Mouse (Mus musculus) neural tube, embryonic 14.5 days (tissue): ENCODE results near the gene Ndufs7. TPM values are rescaled to one million over a fixed set of nuclear protein-coding genes. Genes with fewer than 3 reads are reported as not detected.

Source experiments
- ATAC-seq: fragments of 200-750 bp; cut with Nextera tagmentation; 2 replicates; pipeline ENCODE4 v1.8.0; 2017; ENCODE audit warnings: low read depth, mild to moderate bottlenecking, moderate TSS enrichment, moderate library complexity
- H3K27ac ChIP-seq: fragments of 300-500 bp; sonication (generic); 2 replicates; pipeline ENCODE4 v1.5.1; 2014; ENCODE audit warnings: low read depth, mild to moderate bottlenecking, control low read depth, low read length, moderate library complexity, mixed read lengths
- H3K27me3 ChIP-seq: fragments of 300-500 bp; sonication (generic); 2 replicates; pipeline ENCODE4 v1.6.1; 2014; ENCODE audit warnings: low read length; ENCODE audit not compliant: control insufficient read depth, insufficient read depth
- H3K36me3 ChIP-seq: fragments of 300-500 bp; sonication (generic); 2 replicates; pipeline ENCODE4 v1.6.1; 2014; ENCODE audit warnings: low read length, mixed read lengths; ENCODE audit not compliant: control insufficient read depth, insufficient read depth
- H3K4me1 ChIP-seq: fragments of 300-500 bp; sonication (generic); 2 replicates; pipeline ENCODE4 v1.6.1; 2014; ENCODE audit warnings: low read length; ENCODE audit not compliant: control insufficient read depth, insufficient read depth
- H3K4me2 ChIP-seq: fragments of 300-500 bp; sonication (generic); 2 replicates; pipeline ENCODE4 v1.6.1; 2014; ENCODE audit warnings: mild to moderate bottlenecking, low read depth, low read length, control low read depth
- H3K4me3 ChIP-seq: fragments of 300-500 bp; sonication (generic); 2 replicates; pipeline ENCODE4 v1.5.1; 2014; ENCODE audit warnings: low read depth, low read length, control low read depth, mixed read lengths
- H3K9ac ChIP-seq: fragments of 300-500 bp; sonication (generic); replicated peaks from 2 replicates; pipeline ENCODE4 v1.6.1; 2014; ENCODE audit warnings: low read depth, mild to moderate bottlenecking, control low read depth, low read length, mixed read lengths
- H3K9me3 ChIP-seq: fragments of 300-500 bp; sonication (generic); 2 replicates; pipeline ENCODE4 v1.6.1; 2016; ENCODE audit warnings: low read length; ENCODE audit not compliant: control insufficient read depth
- WGBS: fragments of 180-500 bp; shearing (Covaris S2); extraction: QIAGEN DNeasy Blood & Tissue Kit; methylation state at CpG from one replicate; pipeline ENCODE4 v1.1.7; 2014; 5-methylcytosine and 5-hydroxymethylcytosine counted together
- polyA plus RNA-seq: library from polyadenylated mRNA; unstranded; fragments of >200 nt; fragmentation: Nextera tagmentation; extraction: Ambion mirVana; gene quantifications from 2 replicates; pipeline ENCODE4 v1.2.1, GENCODE M21; 2014

Gene Ndufs7
- polyA plus RNA-seq, 1 experiment from 2014 or later = 366 TPM

- Histone ChIP-seq H3K4me2 (no peak overlapping the region), H3K27me3 (no peaks in the 10 kb centered on the region; the same call in 1 of the 2 replicates), H3K27ac (no peak overlapping the region), H3K36me3 (peaks cover 10% of the 10 kb centered on the region), H3K9ac (0 out of 2 replicates have a peak overlapping the region, but pooled peaks have one; percentile 16), H3K4me1 (peaks cover 38% of the 10 kb centered on the region), H3K4me3 (no peak overlapping the region), H3K9me3 (no peaks in the 10 kb centered on the region)
- no peak for ATAC-seq
- 72% methylated on average over 4 of the region's 4 CpGs for WGBS
Observed at GRCm38 (mm10) chr10:80294311-80294710, 45.4 kb downstream of the Ndufs7 start.

- 0 out of 2 replicates have a peak overlapping the region, but pooled peaks have one; percentile 16 for H3K9ac ChIP-seq
- peaks cover 38% of the 10 kb centered on the region for H3K4me1 ChIP-seq
- H3K36me3 ChIP-seq = peaks cover 10% of the 10 kb centered on the region
- H3K27ac ChIP-seq = peak overlapping the region; percentile 58
- H3K9me3 ChIP-seq = no peaks in the 10 kb centered on the region
- H3K27me3 ChIP-seq = no peaks in the 10 kb centered on the region; the same call in 1 of the 2 replicates
- no peak for ATAC-seq
- H3K4me3 ChIP-seq = peak overlapping the region; percentile 38; the same call in 1 of the 2 replicates
- peak overlapping the region; percentile 67; the same call in 1 of the 2 replicates for H3K4me2 ChIP-seq
- 41% methylated on average over 7 of the region's 7 CpGs for WGBS
Observed at GRCm38 (mm10) chr10:80294788-80295303, 45.9 kb downstream of the Ndufs7 start.

DNA sequence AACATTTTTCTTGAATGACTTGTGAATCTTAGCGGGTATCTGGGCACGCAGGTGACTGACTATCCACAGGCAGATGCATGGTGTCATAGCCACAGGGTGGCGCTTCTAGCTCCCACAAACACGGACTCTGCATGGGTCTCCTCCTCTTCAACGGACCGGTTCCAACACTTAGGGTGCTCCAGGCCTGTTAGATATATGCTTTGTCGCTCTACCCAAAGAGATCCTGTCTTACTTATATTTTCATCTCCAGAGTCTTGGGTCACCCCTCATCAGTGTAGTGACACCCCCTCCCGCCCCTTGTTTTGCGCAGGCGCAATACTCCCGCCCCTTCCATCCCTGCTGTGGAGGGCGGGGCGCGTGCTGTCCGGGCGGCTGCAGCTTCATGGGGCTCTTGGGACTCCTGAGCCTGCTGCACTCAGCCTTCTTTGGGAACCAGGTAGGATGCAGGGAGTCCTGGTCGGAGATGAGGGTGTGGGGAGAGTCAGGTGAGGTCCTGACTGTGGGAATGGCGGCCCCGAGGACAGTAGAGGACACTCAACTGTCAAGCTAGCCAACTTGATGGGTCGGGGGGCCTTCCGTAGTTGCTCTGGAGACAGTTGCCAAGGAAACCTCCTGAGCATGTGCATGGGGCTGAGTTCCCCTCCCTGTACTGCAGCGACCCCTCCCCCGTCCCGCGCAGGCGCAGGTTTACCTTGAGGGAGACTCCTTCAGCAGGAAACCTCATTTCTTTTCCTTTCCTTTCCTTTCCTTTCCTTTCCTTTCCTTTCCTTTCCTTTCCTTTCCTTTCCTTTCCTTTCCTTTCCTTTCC, 46.9 kb downstream of the Ndufs7 start, which contains the start of gene Apc2:
Apc2 (plus strand) TSS at position 360 of the 808 bp plus-strand sequence.
- under 1% methylated on average over 24 of the region's 26 CpGs for WGBS
- Histone ChIP-seq H3K27ac (peak within 1 kb of the TSS; percentile 58), H3K27me3 (no peaks in the 10 kb centered on the region; the same call in 1 of the 2 replicates), H3K36me3 (peaks cover 10% of the 10 kb centered on the region), H3K4me1 (peaks cover 38% of the 10 kb centered on the region), H3K9me3 (no peaks in the 10 kb centered on the region), H3K4me2 (peak within 1 kb of the TSS; percentile 67), H3K4me3 (peak within 1 kb of the TSS; percentile 38), H3K9ac (peak within 1 kb of the TSS; percentile 35)
- ATAC-seq = peak; percentile 61

DNA sequence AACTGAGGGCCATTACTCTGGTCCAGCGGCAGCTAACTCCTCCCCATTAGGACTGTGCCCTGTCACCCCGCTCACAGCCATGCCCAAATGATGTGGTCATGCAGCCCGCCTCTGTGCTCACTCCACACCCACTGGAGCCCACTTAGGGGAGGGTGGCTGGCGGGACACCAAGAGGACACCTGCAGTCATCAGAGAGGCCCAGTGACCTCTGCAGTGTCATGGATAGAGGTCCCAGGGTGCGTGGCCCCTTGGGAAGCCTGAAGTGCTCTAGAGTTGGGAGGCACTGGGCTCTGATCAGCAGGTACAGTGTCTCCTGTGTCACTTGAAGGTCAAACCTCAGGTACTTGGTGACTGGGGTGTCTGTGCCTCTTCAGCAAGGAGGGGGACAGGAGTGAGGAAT, 47.9 kb downstream of the Ndufs7 start:
- Histone ChIP-seq H3K4me2 (peak overlapping the region; percentile 67), H3K4me1 (peaks cover 43% of the 10 kb centered on the region), H3K27ac (peak overlapping the region; percentile 58), H3K36me3 (peaks cover 11% of the 10 kb centered on the region), H3K9me3 (no peaks in the 10 kb centered on the region), H3K27me3 (no peaks in the 10 kb centered on the region; the same call in 1 of the 2 replicates), H3K9ac (peak overlapping the region; percentile 35; the same call in 1 of the 2 replicates), H3K4me3 (no peak overlapping the region)
- ATAC-seq = no peak
- 77% methylated on average over 5 of the region's 5 CpGs for WGBS

DNA sequence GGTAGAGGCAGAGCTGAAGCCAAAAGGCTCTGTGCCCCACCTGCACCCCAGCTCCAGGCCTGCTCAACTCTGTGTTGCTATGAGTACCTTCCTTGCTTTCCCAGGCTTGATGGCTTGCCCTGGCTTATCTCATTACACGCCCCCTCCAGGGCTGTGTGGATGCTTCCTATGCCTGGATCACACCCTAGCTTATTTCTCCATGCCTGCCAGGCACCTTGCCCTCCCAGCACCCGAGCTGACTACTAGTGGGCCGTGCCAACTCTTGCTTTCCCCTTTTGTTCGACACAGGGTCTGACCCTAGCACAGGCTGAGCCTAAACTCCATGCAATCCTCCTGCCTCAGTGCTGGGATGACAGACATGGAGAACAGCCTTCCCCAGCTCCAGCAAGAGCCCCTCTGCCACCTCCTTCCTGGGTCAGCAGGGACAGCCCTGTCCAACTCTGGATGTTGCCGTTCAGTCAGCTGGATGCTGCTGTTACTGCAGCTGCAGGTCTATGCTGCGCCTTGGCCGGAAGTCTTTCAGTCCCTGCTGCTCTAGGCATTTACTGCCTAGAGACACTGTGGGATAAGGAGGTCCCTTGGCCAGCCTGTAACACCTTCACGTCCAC, 48.7 kb downstream of the Ndufs7 start:
- Histone ChIP-seq H3K9me3 (no peaks in the 10 kb centered on the region), H3K4me1 (peaks cover 51% of the 10 kb centered on the region), H3K9ac (peak overlapping the region; percentile 25), H3K4me3 (no peak overlapping the region), H3K36me3 (peaks cover 19% of the 10 kb centered on the region), H3K27ac (peak overlapping the region; percentile 58; the same call in 1 of the 2 replicates), H3K27me3 (no peaks in the 10 kb centered on the region), H3K4me2 (peak overlapping the region; percentile 67; the same call in 1 of the 2 replicates)
- WGBS = 76% methylated on average over 8 of the region's 8 CpGs
- ATAC-seq = no peak

GRCm38 (mm10) chr10:80298571-80299281, 49.8 kb downstream of the Ndufs7 start:
- H3K4me1 ChIP-seq = peaks cover 49% of the 10 kb centered on the region
- peak overlapping the region; percentile 76 for H3K4me2 ChIP-seq
- WGBS = 2% methylated on average over 21 of the region's 26 CpGs
- H3K36me3 ChIP-seq = peaks cover 20% of the 10 kb centered on the region
- H3K9me3 ChIP-seq = no peaks in the 10 kb centered on the region
- no peaks in the 10 kb centered on the region for H3K27me3 ChIP-seq
- H3K27ac ChIP-seq = peak overlapping the region; percentile 99
- ATAC-seq = peak; percentile 73
- peak overlapping the region; percentile 70 for H3K4me3 ChIP-seq
- peak overlapping the region; percentile 99 for H3K9ac ChIP-seq

DNA sequence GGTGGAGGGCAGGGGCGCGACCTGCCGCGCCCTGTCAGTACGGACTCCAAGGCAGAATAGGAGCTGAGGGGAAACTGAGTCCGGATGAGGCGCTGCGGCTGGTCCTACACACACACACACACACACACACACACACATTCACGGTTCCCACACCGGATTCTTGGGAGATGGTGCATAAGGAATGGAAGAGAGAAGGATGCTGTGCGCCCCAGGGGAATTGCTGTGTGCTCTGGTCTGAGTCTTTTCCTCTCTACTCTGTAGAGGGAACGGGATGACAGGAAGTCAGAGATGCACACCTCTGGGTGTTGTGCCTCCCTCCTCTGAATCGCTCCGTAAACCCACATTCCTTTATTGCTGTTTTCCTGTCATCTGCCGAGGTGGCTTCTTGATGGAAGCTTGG, 50.4 kb downstream of the Ndufs7 start:
- H3K9me3 ChIP-seq = no peaks in the 10 kb centered on the region
- H3K4me1 ChIP-seq = peaks cover 46% of the 10 kb centered on the region
- H3K4me3 ChIP-seq = peak overlapping the region; percentile 70
- peak overlapping the region; percentile 99 for H3K9ac ChIP-seq
- peaks cover 15% of the 10 kb centered on the region for H3K36me3 ChIP-seq
- WGBS = 3% methylated on average over 15 of the region's 15 CpGs
- peak overlapping the region; percentile 76 for H3K4me2 ChIP-seq
- no peaks in the 10 kb centered on the region for H3K27me3 ChIP-seq
- peak overlapping the region; percentile 99 for H3K27ac ChIP-seq
- no peak for ATAC-seq

GRCm38 (mm10) chr10:80299824-80300223, 50.9 kb downstream of the Ndufs7 start:
- peaks cover 50% of the 10 kb centered on the region for H3K4me1 ChIP-seq

More at GRCm38 (mm10) chr10:80299824-80300223, 50.9 kb downstream of the Ndufs7 start:
- peak overlapping the region; percentile 70 for H3K4me3 ChIP-seq
- peak overlapping the region; percentile 76 for H3K4me2 ChIP-seq
- peaks cover 16% of the 10 kb centered on the region for H3K36me3 ChIP-seq
- no peak for ATAC-seq
- H3K27me3 ChIP-seq = no peaks in the 10 kb centered on the region
- no peaks in the 10 kb centered on the region for H3K9me3 ChIP-seq
- WGBS = 27% methylated on average over 10 of the region's 10 CpGs
- H3K9ac ChIP-seq = peak overlapping the region; percentile 99
- peak overlapping the region; percentile 99 for H3K27ac ChIP-seq
